Mouse (Mus musculus) naive thymus-derived CD4-positive, alpha-beta T cell, adult 2 months (primary cell): ENCODE measurements around the gene Klk9.

Source experiments
- DNase-seq: peaks from one replicate; pipeline ENCODE4 v3.0.0-alpha.2; 2011; ENCODE audit warnings: low read depth

Gene Klk9

GRCm38 (mm10) chr7:43796355-43796754 is 4.7 kb downstream of the Klk9 start:
- DNase-seq, result no peak

GRCm38 (mm10) chr7:43797333-43797769 is 5.7 kb downstream of the Klk9 start, which contains the start of gene Klk8:
Gene Klk8, plus strand, starts transcription at chr7:43797577.
- peak; percentile 65 for DNase-seq

DNA sequence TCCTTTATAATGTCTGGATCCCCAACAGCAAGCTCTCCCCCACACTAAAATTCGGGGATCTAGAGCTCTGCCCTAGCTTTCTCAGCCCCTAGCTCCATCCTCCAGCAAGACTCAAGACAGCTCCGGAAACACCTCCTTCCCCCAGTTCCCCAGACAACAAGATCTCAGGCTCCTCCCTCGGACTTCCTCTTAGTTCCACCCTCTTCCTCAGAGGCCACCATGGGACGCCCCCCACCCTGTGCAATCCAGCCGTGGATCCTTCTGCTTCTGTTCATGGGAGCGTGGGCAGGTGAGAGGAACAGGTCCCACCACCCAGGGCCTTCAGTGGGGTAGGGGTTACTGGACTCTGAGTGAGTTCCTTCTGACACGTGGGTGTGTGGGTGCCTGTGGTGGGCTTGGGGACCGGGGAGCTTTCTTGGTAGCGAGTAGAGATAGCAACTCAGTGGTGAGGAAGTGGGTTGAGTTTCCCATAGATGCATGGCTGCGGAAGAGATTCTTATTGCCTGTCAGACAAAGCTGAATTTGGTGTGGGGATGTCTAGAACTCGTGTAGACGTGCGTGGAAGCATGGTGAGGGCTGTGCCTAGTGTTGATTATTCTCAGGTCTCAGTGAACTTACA is 6.3 kb downstream of the Klk9 start:
- DNase-seq, result peak; percentile 57

DNA sequence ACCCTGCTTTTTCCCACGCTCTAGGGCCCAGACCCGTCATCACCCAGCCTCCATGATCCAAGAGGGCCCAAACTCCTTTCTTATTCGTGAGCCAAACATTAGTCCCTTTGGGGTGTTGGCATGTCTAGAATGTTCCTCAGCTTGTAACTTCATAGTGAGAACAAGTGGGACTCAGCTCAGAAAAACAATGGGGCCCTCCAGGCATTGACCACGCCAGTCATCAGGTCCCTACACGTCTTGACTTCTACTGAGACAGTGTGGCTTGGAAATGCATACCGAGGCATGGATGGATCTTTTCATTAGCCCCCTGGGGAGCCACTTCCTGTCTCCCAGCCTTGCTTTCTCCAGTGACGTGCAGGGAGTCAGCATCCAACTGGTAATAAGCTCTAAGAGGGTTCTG is 8.2 kb downstream of the Klk9 start:
- no peak for DNase-seq

DNA sequence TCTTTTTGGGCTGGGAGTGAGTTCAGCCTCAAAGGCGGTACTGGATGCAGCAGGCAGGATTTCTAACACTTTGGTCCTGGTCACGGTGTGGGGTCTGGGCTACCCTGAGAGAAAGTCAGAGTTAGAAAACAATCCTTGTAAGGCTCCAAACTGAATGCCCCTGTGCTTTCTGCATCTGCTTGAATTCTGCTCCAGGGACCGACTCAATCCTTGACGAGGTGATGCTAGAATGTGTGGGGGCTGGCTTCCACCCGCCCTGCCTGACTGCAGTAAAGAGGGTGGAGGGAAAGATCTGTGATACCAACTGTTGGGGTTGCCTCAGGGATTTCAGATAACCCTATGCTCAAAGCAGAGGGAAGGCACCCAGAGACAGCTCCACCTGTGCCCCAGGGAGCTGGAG is 19.3 kb downstream of the Klk9 start, which contains the start of gene Klk7:
Gene Klk7, plus strand, starts transcription at position 301 of the 400 bp plus-strand sequence.
- DNase-seq, result no peak

GRCm38 (mm10) chr7:43815211-43815610 is 23.5 kb downstream of the Klk9 start:
- DNase-seq, result no peak

GRCm38 (mm10) chr7:43816746-43817145 is 25.1 kb downstream of the Klk9 start:
- no peak for DNase-seq

GRCm38 (mm10) chr7:43821581-43821980 is 29.9 kb downstream of the Klk9 start:
- no peak for DNase-seq

GRCm38 (mm10) chr7:43824199-43824598 is 32.5 kb downstream of the Klk9 start, which contains the start of gene Klk6:
Gene Klk6, plus strand, starts transcription at chr7:43824499.
- DNase-seq, result no peak

- no peak for DNase-seq
Observed at GRCm38 (mm10) chr7:43826056-43826455, 34.4 kb downstream of the Klk9 start.

GRCm38 (mm10) chr7:43827706-43828105 is 36.0 kb downstream of the Klk9 start:
- no peak for DNase-seq

- DNase-seq, result no peak
Observed at GRCm38 (mm10) chr7:43829006-43829405, 37.3 kb downstream of the Klk9 start.

GRCm38 (mm10) chr7:43841701-43842100 is 50.0 kb downstream of the Klk9 start, which contains the start of gene Klk5:
Gene Klk5, plus strand, starts transcription at chr7:43841971.
- no peak for DNase-seq

DNA sequence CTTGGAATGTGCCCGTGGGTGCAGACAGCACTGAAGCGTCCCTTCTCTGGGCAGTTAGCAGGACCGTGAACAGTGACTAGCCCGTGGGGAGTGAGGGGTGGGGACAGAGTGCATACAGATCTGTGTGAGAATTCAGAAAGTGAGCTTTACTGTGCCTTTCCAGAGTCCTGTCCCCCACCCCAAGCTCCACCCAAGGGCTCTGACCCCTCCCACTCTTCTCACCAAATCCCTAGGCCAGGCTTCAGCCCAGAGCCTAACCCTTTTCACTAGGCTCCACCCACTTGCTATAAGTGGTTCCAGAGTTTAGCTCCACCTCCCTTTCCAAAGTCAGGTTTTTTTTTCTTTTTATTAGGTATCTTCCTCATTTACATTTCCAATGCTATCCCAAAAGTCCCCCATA is 52.1 kb downstream of the Klk9 start:
- no peak for DNase-seq
